Mouse (Mus musculus) lung, adult 2 months (tissue): ENCODE measurements around the gene Rflna. TPM values are rescaled to one million over a fixed set of nuclear protein-coding genes. Genes with fewer than 3 reads are reported as not detected.
A peak's percentile ranks its signal among the peaks of the same experiment; 100 is the strongest.

ENCODE experiments used
- DNase-seq: peaks from one replicate; pipeline ENCODE4 v3.0.0; 2022
- H3K4me1 ChIP-seq: fragments of 200-500 bp; 2 replicates; pipeline ENCODE4 v1.6.1; 2011; ENCODE audit warnings: low read length; ENCODE audit not compliant: control insufficient read depth, insufficient read depth
- H3K4me3 ChIP-seq: fragments of 200-500 bp; replicated peaks from 2 replicates; pipeline ENCODE3; 2011; ENCODE audit warnings: low read depth, mild to moderate bottlenecking, control low read depth, low read length; ENCODE audit errors: extremely low read depth
- CTCF ChIP-seq: fragments of 200-500 bp; IDR thresholded peaks from 2 replicates; pipeline ENCODE4 v1.5.1; 2011; ENCODE audit warnings: mild to moderate bottlenecking, low read length, control low read depth; ENCODE audit not compliant: insufficient read depth
- POLR2A ChIP-seq: fragments of 200-500 bp; IDR thresholded peaks from 2 replicates; pipeline ENCODE4 v1.6.1; 2011; ENCODE audit warnings: low read depth, mild to moderate bottlenecking, control low read depth, low read length, borderline replicate concordance; ENCODE audit errors: extremely low read depth
- WGBS: fragments of 180-500 bp; shearing (Covaris S2); methylation state at CpG from one replicate; pipeline ENCODE4 v1.1.7; 2018; 5-methylcytosine and 5-hydroxymethylcytosine counted together
- polyA plus RNA-seq: library from polyadenylated mRNA; depleted of rRNA; stranded (reverse); fragments of >200 nt; gene quantifications from 2 replicates; pipeline ENCODE4 v1.2.3, GENCODE M21; 2012; rRNA removed

Gene Rflna
- polyA plus RNA-seq = 20.2 and 26.0 TPM in 2 replicates

- H3K4me3 ChIP-seq = peak within 1 kb of the TSS; percentile 14
- no peaks in the 10 kb centered on the region for H3K4me1 ChIP-seq
- TF ChIP-seq CTCF = no peak
- TF ChIP-seq POLR2A = peak; percentile 18; the same call in 1 of the 2 replicates
- WGBS = 8% methylated on average over 41 of the region's 41 CpGs
- no peak for DNase-seq
Measured at GRCm38 (mm10) chr5:125002969-125003872, at the start of gene Rflna. TSS of gene Rflna (plus strand) at chr5:125003221.

- H3K4me3 ChIP-seq = no peak overlapping the region
- WGBS = 55% methylated on average over 8 of the region's 8 CpGs
- no peak for TF ChIP-seq CTCF
- no peak for TF ChIP-seq POLR2A
- no peak for DNase-seq
- no peaks in the 10 kb centered on the region for H3K4me1 ChIP-seq
Measured at GRCm38 (mm10) chr5:124954404-124955305, 48.4 kb upstream of the Rflna start.

GRCm38 (mm10) chr5:124957491-124957890 lies 45.5 kb upstream of the Rflna start:
- no peak overlapping the region for H3K4me3 ChIP-seq
- no peak for DNase-seq
- peaks cover 7% of the 10 kb centered on the region for H3K4me1 ChIP-seq
- TF ChIP-seq CTCF (no peak), POLR2A (no peak)
- WGBS = 74% methylated on average over 5 of the region's 5 CpGs

- TF ChIP-seq POLR2A = no peak
- no peak for TF ChIP-seq CTCF
- WGBS = 97% methylated on average over 4 of the region's 4 CpGs
- DNase-seq = no peak
- Histone ChIP-seq H3K4me3 (no peak overlapping the region), H3K4me1 (peaks cover 9% of the 10 kb centered on the region)
Measured at GRCm38 (mm10) chr5:124959099-124959498, 43.9 kb upstream of the Rflna start.

GRCm38 (mm10) chr5:124960131-124960901 lies 42.7 kb upstream of the Rflna start:
- WGBS = 11% methylated on average over 18 of the region's 18 CpGs
- Histone ChIP-seq H3K4me3 (no peak overlapping the region), H3K4me1 (peaks cover 13% of the 10 kb centered on the region)
- peak; percentile 31 for DNase-seq
- no peak for TF ChIP-seq POLR2A
- TF ChIP-seq CTCF = no peak

GRCm38 (mm10) chr5:124961433-124961832 lies 41.6 kb upstream of the Rflna start:
- TF ChIP-seq POLR2A (no peak), CTCF (no peak)
- no peak for DNase-seq
- H3K4me3 ChIP-seq = no peak overlapping the region
- H3K4me1 ChIP-seq = peaks cover 13% of the 10 kb centered on the region
- 71% methylated on average over 8 of the region's 8 CpGs for WGBS

GRCm38 (mm10) chr5:124962761-124963160 lies 40.3 kb upstream of the Rflna start:
- TF ChIP-seq CTCF = no peak
- TF ChIP-seq POLR2A = no peak
- peaks cover 13% of the 10 kb centered on the region for H3K4me1 ChIP-seq
- H3K4me3 ChIP-seq = no peak overlapping the region
- no peak for DNase-seq
- 68% methylated on average over 7 of the region's 7 CpGs for WGBS

GRCm38 (mm10) chr5:124963806-124964672 lies 39.0 kb upstream of the Rflna start:
- WGBS = 19% methylated on average over 22 of the region's 22 CpGs
- Histone ChIP-seq H3K4me3 (no peak overlapping the region), H3K4me1 (peaks cover 13% of the 10 kb centered on the region)
- TF ChIP-seq POLR2A = no peak
- no peak for TF ChIP-seq CTCF
- DNase-seq = peak; percentile 50
